Mouse (Mus musculus): ENCODE results near the gene Nos1ap. TPM values are rescaled to one million over a fixed set of nuclear protein-coding genes. Genes with fewer than 3 reads are reported as not detected.

Gene Nos1ap
- polyA plus RNA-seq, 1 experiment from 2014 or later = 17.2 TPM

DNA sequence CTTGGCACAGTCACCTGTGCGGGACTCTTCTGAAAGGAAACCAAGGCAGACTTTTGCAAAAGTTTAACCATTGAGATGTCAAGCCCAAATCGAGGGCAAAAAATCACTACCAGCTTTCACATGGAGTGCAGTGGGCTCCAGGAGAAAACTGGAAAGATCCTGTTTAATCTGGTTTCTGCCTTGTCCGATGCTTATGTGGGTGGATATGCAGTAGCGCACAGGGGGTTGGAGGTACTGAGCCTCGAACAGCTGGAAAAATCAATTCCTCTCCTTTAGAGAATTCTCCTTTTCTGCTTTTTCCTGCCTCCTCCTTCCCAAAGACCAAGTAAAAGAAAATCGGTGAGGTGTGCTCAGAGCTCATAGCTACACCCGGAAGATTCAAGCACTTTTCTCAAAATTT is 159.0 kb downstream of the Nos1ap start:
- ATAC-seq (ENCODE audit: insufficient number of reproducible peaks, insufficient read depth, low FRiP score, low read depth) = no peak
- Histone ChIP-seq H3K4me3 (ENCODE audit: low read depth, low read length) (no peak overlapping the region), H3K27me3 (ENCODE audit: control insufficient read depth, insufficient read depth, low read length) (no peaks in the 10 kb centered on the region), H3K36me3 (ENCODE audit: control insufficient read depth, insufficient read depth, low read length) (no peaks in the 10 kb centered on the region), H3K27ac (ENCODE audit: low read length) (no peak overlapping the region), H3K9ac (replicated peaks; ENCODE audit: low read depth, low read length) (no peak overlapping the region), H3K4me1 (ENCODE audit: control insufficient read depth, insufficient read depth, low read length) (no peaks in the 10 kb centered on the region), H3K4me2 (replicated peaks; ENCODE audit: low read depth, low read length) (no peak overlapping the region), H3K9me3 (ENCODE audit: control insufficient read depth, low read depth, low read length) (no peaks in the 10 kb centered on the region)
- WGBS = 89% methylated on average over 7 of the region's 7 CpGs

- 66% methylated on average over 6 of the region's 6 CpGs for WGBS
- H3K27ac ChIP-seq (ENCODE audit: low read length) = no peak overlapping the region
Measured at GRCm38 (mm10) chr1:170429656-170430055, 160.0 kb downstream of the Nos1ap start.

GRCm38 (mm10) chr1:170428141-170428540 is 161.5 kb downstream of the Nos1ap start:
- Histone ChIP-seq H3K9ac (replicated peaks; ENCODE audit: low read depth, low read length) (no peak overlapping the region), H3K4me2 (replicated peaks; ENCODE audit: low read depth, low read length) (no peak overlapping the region), H3K36me3 (ENCODE audit: control insufficient read depth, insufficient read depth, low read length) (no peaks in the 10 kb centered on the region), H3K27me3 (ENCODE audit: control insufficient read depth, insufficient read depth, low read length) (no peaks in the 10 kb centered on the region), H3K9me3 (ENCODE audit: control insufficient read depth, low read depth, low read length) (no peaks in the 10 kb centered on the region), H3K27ac (ENCODE audit: low read length) (no peak overlapping the region), H3K4me1 (ENCODE audit: control insufficient read depth, insufficient read depth, low read length) (no peaks in the 10 kb centered on the region), H3K4me3 (ENCODE audit: low read depth, low read length) (no peak overlapping the region)
- WGBS = 56% methylated on average over 2 of the region's 2 CpGs
- no peak for ATAC-seq (ENCODE audit: insufficient number of reproducible peaks, insufficient read depth, low FRiP score, low read depth)

More at GRCm38 (mm10) chr1:170429656-170430055, 160.0 kb downstream of the Nos1ap start:
- H3K4me1 ChIP-seq (ENCODE audit: control insufficient read depth, insufficient read depth, low read length) = no peaks in the 10 kb centered on the region
- H3K4me3 ChIP-seq (ENCODE audit: low read depth, low read length) = no peak overlapping the region
- ATAC-seq (ENCODE audit: insufficient number of reproducible peaks, insufficient read depth, low FRiP score, low read depth) = no peak
- no peak overlapping the region for H3K4me2 ChIP-seq (replicated peaks; ENCODE audit: low read depth, low read length)
- H3K27me3 ChIP-seq (ENCODE audit: control insufficient read depth, insufficient read depth, low read length) = no peaks in the 10 kb centered on the region
- no peaks in the 10 kb centered on the region for H3K9me3 ChIP-seq (ENCODE audit: control insufficient read depth, low read depth, low read length)
- no peaks in the 10 kb centered on the region for H3K36me3 ChIP-seq (ENCODE audit: control insufficient read depth, insufficient read depth, low read length)
- no peak overlapping the region for H3K9ac ChIP-seq (replicated peaks; ENCODE audit: low read depth, low read length)

- no peaks in the 10 kb centered on the region for H3K4me1 ChIP-seq (ENCODE audit: control insufficient read depth, insufficient read depth, low read length)
- no peaks in the 10 kb centered on the region for H3K36me3 ChIP-seq (ENCODE audit: control insufficient read depth, insufficient read depth, low read length)
- WGBS = 90% methylated on average over 10 of the region's 10 CpGs
- H3K27ac ChIP-seq (ENCODE audit: low read length) = no peak overlapping the region
- H3K4me3 ChIP-seq (ENCODE audit: low read depth, low read length) = no peak overlapping the region
- H3K9me3 ChIP-seq (ENCODE audit: control insufficient read depth, low read depth, low read length) = no peaks in the 10 kb centered on the region
- H3K9ac ChIP-seq (replicated peaks; ENCODE audit: low read depth, low read length) = no peak overlapping the region
- no peak for ATAC-seq (ENCODE audit: insufficient number of reproducible peaks, insufficient read depth, low FRiP score, low read depth)
- H3K4me2 ChIP-seq (replicated peaks; ENCODE audit: low read depth, low read length) = no peak overlapping the region
- no peaks in the 10 kb centered on the region for H3K27me3 ChIP-seq (ENCODE audit: control insufficient read depth, insufficient read depth, low read length)
Measured at GRCm38 (mm10) chr1:170424258-170424889, 165.3 kb downstream of the Nos1ap start.

- no peak overlapping the region for H3K4me3 ChIP-seq (ENCODE audit: low read depth, low read length)
- H3K27ac ChIP-seq (ENCODE audit: low read length) = no peak overlapping the region
- no peaks in the 10 kb centered on the region for H3K36me3 ChIP-seq (ENCODE audit: control insufficient read depth, insufficient read depth, low read length)
- WGBS = 81% methylated on average over 1 of the region's 1 CpGs
- H3K9me3 ChIP-seq (ENCODE audit: control insufficient read depth, low read depth, low read length) = no peaks in the 10 kb centered on the region
- no peak for ATAC-seq (ENCODE audit: insufficient number of reproducible peaks, insufficient read depth, low FRiP score, low read depth)
- H3K9ac ChIP-seq (replicated peaks; ENCODE audit: low read depth, low read length) = no peak overlapping the region
- no peaks in the 10 kb centered on the region for H3K4me1 ChIP-seq (ENCODE audit: control insufficient read depth, insufficient read depth, low read length)
- H3K27me3 ChIP-seq (ENCODE audit: control insufficient read depth, insufficient read depth, low read length) = no peaks in the 10 kb centered on the region
- no peak overlapping the region for H3K4me2 ChIP-seq (replicated peaks; ENCODE audit: low read depth, low read length)
Measured at GRCm38 (mm10) chr1:170423048-170423447, 166.6 kb downstream of the Nos1ap start.

DNA sequence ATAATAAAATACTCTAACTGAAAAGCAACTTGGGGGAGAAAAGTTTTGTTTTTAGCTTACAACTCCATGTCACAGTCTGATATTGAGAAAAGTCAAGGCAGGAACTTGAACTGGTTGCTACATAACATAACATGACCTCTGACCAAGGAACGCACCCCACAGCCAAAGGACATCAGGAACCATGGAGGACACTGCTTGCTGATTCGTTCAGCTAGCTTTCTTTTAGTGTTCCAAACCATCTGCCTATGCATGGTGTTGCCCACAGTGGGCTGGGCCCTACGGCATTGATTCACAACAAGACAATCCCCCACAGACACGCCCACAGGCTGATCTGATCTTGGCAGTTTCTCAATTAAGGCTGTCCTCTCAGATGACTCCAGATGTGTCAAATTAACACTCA is 167.5 kb downstream of the Nos1ap start:
- Histone ChIP-seq H3K9me3 (ENCODE audit: control insufficient read depth, low read depth, low read length) (no peaks in the 10 kb centered on the region), H3K27ac (ENCODE audit: low read length) (no peak overlapping the region), H3K4me2 (replicated peaks; ENCODE audit: low read depth, low read length) (no peak overlapping the region), H3K36me3 (ENCODE audit: control insufficient read depth, insufficient read depth, low read length) (no peaks in the 10 kb centered on the region), H3K4me3 (ENCODE audit: low read depth, low read length) (no peak overlapping the region), H3K9ac (replicated peaks; ENCODE audit: low read depth, low read length) (no peak overlapping the region), H3K27me3 (ENCODE audit: control insufficient read depth, insufficient read depth, low read length) (no peaks in the 10 kb centered on the region), H3K4me1 (ENCODE audit: control insufficient read depth, insufficient read depth, low read length) (no peaks in the 10 kb centered on the region)
- ATAC-seq (ENCODE audit: insufficient number of reproducible peaks, insufficient read depth, low FRiP score, low read depth) = no peak
- WGBS = 91% methylated on average over 4 of the region's 4 CpGs

GRCm38 (mm10) chr1:170419961-170420360 is 169.7 kb downstream of the Nos1ap start:
- no peak overlapping the region for H3K9ac ChIP-seq (replicated peaks; ENCODE audit: low read depth, low read length)
- H3K4me2 ChIP-seq (replicated peaks; ENCODE audit: low read depth, low read length) = no peak overlapping the region
- no peak for ATAC-seq (ENCODE audit: insufficient number of reproducible peaks, insufficient read depth, low FRiP score, low read depth)
- H3K4me1 ChIP-seq (ENCODE audit: control insufficient read depth, insufficient read depth, low read length) = no peaks in the 10 kb centered on the region
- H3K27me3 ChIP-seq (ENCODE audit: control insufficient read depth, insufficient read depth, low read length) = no peaks in the 10 kb centered on the region
- no peaks in the 10 kb centered on the region for H3K36me3 ChIP-seq (ENCODE audit: control insufficient read depth, insufficient read depth, low read length)
- no peaks in the 10 kb centered on the region for H3K9me3 ChIP-seq (ENCODE audit: control insufficient read depth, low read depth, low read length)
- WGBS = 81% methylated on average over 3 of the region's 3 CpGs
- no peak overlapping the region for H3K27ac ChIP-seq (ENCODE audit: low read length)
- no peak overlapping the region for H3K4me3 ChIP-seq (ENCODE audit: low read depth, low read length)

GRCm38 (mm10) chr1:170418131-170418530 is 171.5 kb downstream of the Nos1ap start:
- Histone ChIP-seq H3K27ac (ENCODE audit: low read length) (no peak overlapping the region), H3K36me3 (ENCODE audit: control insufficient read depth, insufficient read depth, low read length) (no peaks in the 10 kb centered on the region), H3K4me1 (ENCODE audit: control insufficient read depth, insufficient read depth, low read length) (no peaks in the 10 kb centered on the region), H3K27me3 (ENCODE audit: control insufficient read depth, insufficient read depth, low read length) (no peaks in the 10 kb centered on the region), H3K9me3 (ENCODE audit: control insufficient read depth, low read depth, low read length) (no peaks in the 10 kb centered on the region), H3K9ac (replicated peaks; ENCODE audit: low read depth, low read length) (no peak overlapping the region), H3K4me2 (replicated peaks; ENCODE audit: low read depth, low read length) (no peak overlapping the region), H3K4me3 (ENCODE audit: low read depth, low read length) (no peak overlapping the region)
- WGBS = 64% methylated on average over 1 of the region's 1 CpGs
- no peak for ATAC-seq (ENCODE audit: insufficient number of reproducible peaks, insufficient read depth, low FRiP score, low read depth)

GRCm38 (mm10) chr1:170416967-170417366 is 172.7 kb downstream of the Nos1ap start:
- Histone ChIP-seq H3K4me1 (ENCODE audit: control insufficient read depth, insufficient read depth, low read length) (no peaks in the 10 kb centered on the region), H3K27ac (ENCODE audit: low read length) (no peak overlapping the region), H3K4me3 (ENCODE audit: low read depth, low read length) (no peak overlapping the region), H3K9ac (replicated peaks; ENCODE audit: low read depth, low read length) (no peak overlapping the region), H3K4me2 (replicated peaks; ENCODE audit: low read depth, low read length) (no peak overlapping the region), H3K36me3 (ENCODE audit: control insufficient read depth, insufficient read depth, low read length) (no peaks in the 10 kb centered on the region), H3K9me3 (ENCODE audit: control insufficient read depth, low read depth, low read length) (no peaks in the 10 kb centered on the region), H3K27me3 (ENCODE audit: control insufficient read depth, insufficient read depth, low read length) (no peaks in the 10 kb centered on the region)
- ATAC-seq (ENCODE audit: insufficient number of reproducible peaks, insufficient read depth, low FRiP score, low read depth) = no peak
- WGBS = 64% methylated on average over 2 of the region's 2 CpGs

All from stomach, embryonic 14.5 days (tissue).